Mouse (Mus musculus) megakaryocyte, embryonic 14.5 days (primary cell): ENCODE results near the gene Klf9. TPM values are rescaled to one million over a fixed set of nuclear protein-coding genes. Genes with fewer than 3 reads are reported as not detected.

Experiments
- H3K27me3 ChIP-seq: replicated peaks from 2 replicates; pipeline ENCODE3; 2012; ENCODE audit warnings: inconsistent platforms
- H3K36me3 ChIP-seq: replicated peaks from 2 replicates; pipeline ENCODE3; 2012; ENCODE audit warnings: low read length, inconsistent platforms, mixed read lengths
- H3K4me1 ChIP-seq: 2 replicates; pipeline ENCODE4 v1.6.1; 2012; ENCODE audit warnings: inconsistent platforms
- H3K4me3 ChIP-seq: replicated peaks from 2 replicates; pipeline ENCODE3; 2012; ENCODE audit warnings: moderate library complexity, mild to moderate bottlenecking, inconsistent platforms
- H3K9me3 ChIP-seq: 2 replicates; pipeline ENCODE4 v1.6.1; 2012; ENCODE audit warnings: inconsistent platforms
- FLI1 ChIP-seq: IDR thresholded peaks from 2 replicates; pipeline ENCODE4 v1.6.1; 2012; ENCODE audit warnings: low read length, inconsistent platforms, mixed read lengths
- GATA1 ChIP-seq: IDR thresholded peaks from 3 replicates; pipeline ENCODE4 v1.6.1; 2012; ENCODE audit warnings: mixed read lengths, low read length, inconsistent platforms, borderline replicate concordance
- polyA plus RNA-seq: library from polyadenylated mRNA; stranded (reverse); fragments of >175 nt; gene quantifications from 2 replicates; pipeline ENCODE4 v1.2.3, GENCODE M21; 2012; ENCODE audit warnings: low replicate concordance; ENCODE audit not compliant: insufficient read depth

Klf9 gene
- polyA plus RNA-seq, 1 experiment = 12.2 TPM

DNA sequence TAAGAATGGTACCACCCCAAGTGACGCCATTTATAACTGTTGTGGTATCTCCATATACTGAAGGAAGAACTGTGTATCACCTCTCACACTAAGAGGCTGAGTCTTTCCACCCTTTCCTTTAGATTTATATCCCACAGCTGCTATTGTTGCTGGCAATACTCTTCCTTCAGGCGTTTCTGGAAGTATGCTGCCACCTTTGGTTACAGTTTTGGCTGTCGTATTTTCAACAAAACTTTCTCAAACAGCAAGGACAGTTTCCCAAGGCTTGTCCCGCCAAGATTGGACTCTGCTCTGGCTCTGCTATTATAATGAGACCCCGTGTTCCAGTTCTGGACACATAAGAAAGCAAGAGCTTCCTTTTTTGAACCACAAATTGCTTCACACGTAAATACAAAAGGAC lies 70.3 kb downstream of the Klf9 start:
- no peak for TF ChIP-seq GATA1
- TF ChIP-seq FLI1 = no peak
- Histone ChIP-seq H3K9me3 (no peaks in the 10 kb centered on the region), H3K27me3 (no peaks in the 10 kb centered on the region), H3K4me1 (no peaks in the 10 kb centered on the region), H3K4me3 (no peak overlapping the region), H3K36me3 (peaks cover 90% of the 10 kb centered on the region)

DNA sequence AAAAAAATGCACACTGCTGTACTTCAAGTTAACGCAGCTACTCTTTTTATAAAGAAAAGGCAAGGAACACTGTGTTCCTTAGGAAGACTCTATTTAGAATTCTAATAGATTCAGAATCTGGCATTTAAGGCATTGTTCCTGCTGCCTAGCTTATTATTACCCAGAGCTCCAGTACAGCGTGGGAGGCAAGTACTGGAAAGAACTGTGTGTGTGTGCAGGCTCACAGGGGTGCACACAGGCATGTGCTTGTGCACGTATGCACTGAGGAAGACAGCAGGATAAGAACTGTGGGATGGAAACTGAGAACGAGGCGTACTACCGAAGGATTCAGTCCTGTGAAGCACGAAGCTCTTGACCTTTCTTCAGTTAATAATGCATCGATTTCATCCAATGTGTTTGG lies 73.3 kb downstream of the Klf9 start:
- Histone ChIP-seq H3K9me3 (no peaks in the 10 kb centered on the region), H3K36me3 (peaks cover 91% of the 10 kb centered on the region), H3K4me1 (no peaks in the 10 kb centered on the region), H3K27me3 (no peaks in the 10 kb centered on the region), H3K4me3 (no peak overlapping the region)
- TF ChIP-seq GATA1 = no peak
- no peak for TF ChIP-seq FLI1

Other genes starting within 250 kb of the Klf9 start
- gene Smc5, start 132.7 kb downstream of the Klf9 start, polyA plus RNA-seq = 0.79 and 2.8 TPM in 2 replicates